Mouse (Mus musculus): Measurements from ENCODE around the gene Kpna2. TPM values are rescaled to one million over a fixed set of nuclear protein-coding genes. Genes with fewer than 3 reads are reported as not detected.
A peak's percentile ranks its signal among the peaks of the same experiment; 100 is the strongest.
"Not testable (repeated sequence)": the region's sequence is repeated elsewhere in the genome, so short reads cannot be mapped to it uniquely, and the experiment has no call there.

Gene Kpna2
- polyA plus RNA-seq, 1 experiment from 2014 or later, result 415 TPM

DNA sequence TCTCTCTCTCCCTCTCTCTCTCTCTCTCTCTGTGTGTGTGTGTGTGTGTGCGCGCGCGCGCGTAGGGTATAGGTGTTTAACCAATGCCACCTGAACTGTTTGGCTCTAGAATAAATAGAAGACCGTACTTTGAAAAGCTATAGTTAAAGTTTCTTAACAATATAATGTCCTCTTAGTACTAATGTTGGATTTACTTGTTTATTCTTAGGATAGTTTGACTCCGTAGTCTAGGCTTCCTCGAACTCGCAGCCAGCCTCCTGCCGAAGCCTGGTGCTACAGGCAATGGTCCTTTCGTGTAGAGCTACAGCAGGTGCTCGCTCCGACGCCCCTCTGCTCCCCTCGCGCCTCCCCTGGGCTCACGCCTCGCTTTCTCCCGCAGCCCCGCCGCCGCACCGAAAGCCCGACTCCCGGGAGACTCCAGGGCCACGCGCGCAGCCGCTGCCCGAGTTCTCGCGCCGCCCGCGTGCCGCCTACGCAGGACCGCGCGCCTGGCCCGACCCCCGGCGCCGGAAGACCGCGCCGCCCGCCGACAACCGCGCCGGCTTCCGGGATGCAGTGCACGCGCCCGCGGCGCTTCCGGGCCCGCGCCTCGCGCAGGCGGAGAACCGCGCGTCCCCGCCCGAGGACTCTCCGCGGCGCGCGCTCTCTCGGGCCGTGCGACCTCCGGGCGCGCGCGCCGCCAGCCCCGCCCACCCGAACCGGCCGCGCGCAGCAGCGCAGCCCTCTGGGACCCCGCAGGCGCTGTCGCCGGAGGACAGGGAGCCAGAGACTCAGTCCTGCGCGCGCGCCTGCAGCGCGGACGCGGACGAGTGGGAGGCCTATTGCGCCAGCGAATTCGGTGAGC is 28.3 kb upstream of the Kpna2 start:
- no peaks in the 10 kb centered on the region for H3K36me3 ChIP-seq
- no peaks in the 10 kb centered on the region for H3K27me3 ChIP-seq
- no peaks in the 10 kb centered on the region for H3K9me3 ChIP-seq (replicated peaks)
- peak; percentile 89 for ATAC-seq (replicated peaks; ENCODE audit: low FRiP score)
- under 1% methylated on average over 105 of the region's 107 CpGs for WGBS
- peak overlapping the region; percentile 61 for H3K4me3 ChIP-seq (replicated peaks)
- H3K27ac ChIP-seq, result peak overlapping the region; percentile 92
- H3K4me1 ChIP-seq, result peaks cover 64% of the 10 kb centered on the region
- H3K4me2 ChIP-seq, result peak overlapping the region; percentile 91
- peak overlapping the region; percentile 74 for H3K9ac ChIP-seq

DNA sequence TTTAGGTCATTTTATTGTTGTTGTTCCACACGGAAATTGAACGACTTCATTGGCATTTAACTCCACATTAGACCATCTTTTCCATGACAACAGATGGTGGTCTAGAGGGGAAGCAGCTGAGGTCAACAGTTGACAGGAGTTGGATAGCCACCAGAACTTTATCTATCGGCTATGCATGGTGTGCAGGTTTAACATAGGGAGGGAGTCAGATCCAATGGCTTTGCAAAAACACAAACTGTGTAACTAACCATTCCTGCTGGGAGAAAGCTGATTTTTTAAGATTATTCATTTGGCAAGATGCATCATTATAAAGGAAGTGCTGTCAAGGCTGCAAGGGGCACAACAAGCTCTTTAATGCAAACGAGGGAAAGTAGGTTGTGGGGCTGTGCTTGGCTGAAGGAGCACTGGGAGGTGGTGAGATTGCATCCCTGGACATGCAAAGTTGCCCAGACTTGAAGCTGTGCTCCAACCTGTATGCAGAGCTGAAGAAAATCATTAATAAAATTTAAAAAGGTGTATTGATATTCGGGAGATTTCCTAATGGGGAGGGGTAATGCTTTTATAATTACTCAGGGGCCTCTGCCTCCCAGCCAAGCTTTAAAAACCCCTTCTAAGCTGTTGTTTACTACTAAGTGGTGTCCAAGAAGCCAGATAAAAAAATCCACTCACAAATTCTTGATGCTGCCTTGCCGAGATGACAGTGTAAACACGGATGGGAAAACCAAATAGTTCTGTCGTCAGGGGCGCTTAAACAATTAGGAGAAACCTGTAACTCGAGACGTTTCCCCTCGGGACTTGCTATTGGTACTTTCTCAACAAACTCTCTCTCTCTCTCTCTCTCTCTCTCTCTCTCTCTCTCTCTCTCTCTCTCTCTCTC is 27.5 kb upstream of the Kpna2 start:
- peak overlapping the region; percentile 91 for H3K4me2 ChIP-seq
- no peaks in the 10 kb centered on the region for H3K9me3 ChIP-seq (replicated peaks)
- no peaks in the 10 kb centered on the region for H3K36me3 ChIP-seq
- ATAC-seq (replicated peaks; ENCODE audit: low FRiP score), result no peak
- H3K27ac ChIP-seq, result 0 out of 2 replicates have a peak overlapping the region, but pooled peaks have one; percentile 14
- H3K9ac ChIP-seq, result no peak overlapping the region
- WGBS, result 8% methylated on average over 12 of the region's 12 CpGs
- H3K4me3 ChIP-seq (replicated peaks), result peak overlapping the region; percentile 61
- peaks cover 55% of the 10 kb centered on the region for H3K4me1 ChIP-seq
- H3K27me3 ChIP-seq, result no peaks in the 10 kb centered on the region

DNA sequence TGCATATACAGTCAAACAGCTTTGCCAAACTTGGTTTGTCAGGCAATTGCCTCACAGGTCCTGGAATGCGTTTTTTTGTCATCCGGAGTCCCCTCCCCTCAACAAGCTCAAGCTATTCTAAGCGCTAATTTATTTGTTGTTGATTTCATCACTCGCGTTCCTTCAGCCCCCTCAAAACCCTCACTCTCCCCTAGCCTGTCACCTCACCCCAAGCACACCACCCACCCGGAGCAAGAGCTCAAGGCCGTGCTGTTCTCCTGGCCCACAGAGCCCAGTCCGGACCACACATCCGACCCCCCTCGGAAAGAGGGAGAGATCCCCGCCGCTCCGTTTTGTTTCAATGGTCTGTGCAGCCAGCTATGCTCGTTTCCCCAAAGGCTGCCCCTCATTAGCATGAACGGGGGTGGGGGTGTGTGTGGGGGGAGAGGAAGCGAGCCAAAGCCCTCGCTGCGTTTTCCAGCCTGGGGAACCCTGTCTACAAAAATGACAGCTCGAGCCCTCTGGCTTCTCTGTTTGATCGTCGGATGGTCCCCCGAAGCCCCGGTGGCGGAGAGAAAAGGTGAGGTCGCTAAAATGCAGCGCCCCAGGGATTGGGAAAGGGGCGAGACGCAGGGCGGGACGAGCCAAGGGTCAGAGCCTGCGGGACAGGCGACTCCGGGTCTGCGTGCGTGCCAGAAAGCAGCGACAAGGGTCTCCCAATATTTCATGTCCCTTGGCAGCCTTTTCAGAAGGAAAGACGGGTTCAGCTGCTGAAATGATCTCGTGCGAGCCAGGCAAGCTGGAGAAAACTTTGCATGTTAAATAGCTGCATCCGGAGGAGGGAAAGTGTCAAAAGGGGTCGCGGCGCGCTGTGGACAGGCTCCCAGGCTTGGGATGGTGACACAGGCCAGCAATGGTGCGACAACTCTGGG is 26.3 kb upstream of the Kpna2 start, which contains the start of gene 1810010H24Rik:
1810010H24Rik (plus strand) TSS at position 271 of the 911 bp plus-strand sequence.
- peak within 1 kb of the TSS; percentile 91 for H3K4me2 ChIP-seq
- ATAC-seq (replicated peaks; ENCODE audit: low FRiP score), result no peak
- WGBS, result under 1% methylated on average over 45 of the region's 45 CpGs
- peak within 1 kb of the TSS; percentile 61 for H3K4me3 ChIP-seq (replicated peaks)
- H3K27me3 ChIP-seq, result no peaks in the 10 kb centered on the region
- peak within 1 kb of the TSS; percentile 47 for H3K9ac ChIP-seq
- peak within 1 kb of the TSS; percentile 63 for H3K27ac ChIP-seq
- H3K4me1 ChIP-seq, result peaks cover 50% of the 10 kb centered on the region
- H3K9me3 ChIP-seq (replicated peaks), result no peaks in the 10 kb centered on the region
- H3K36me3 ChIP-seq, result no peaks in the 10 kb centered on the region

DNA sequence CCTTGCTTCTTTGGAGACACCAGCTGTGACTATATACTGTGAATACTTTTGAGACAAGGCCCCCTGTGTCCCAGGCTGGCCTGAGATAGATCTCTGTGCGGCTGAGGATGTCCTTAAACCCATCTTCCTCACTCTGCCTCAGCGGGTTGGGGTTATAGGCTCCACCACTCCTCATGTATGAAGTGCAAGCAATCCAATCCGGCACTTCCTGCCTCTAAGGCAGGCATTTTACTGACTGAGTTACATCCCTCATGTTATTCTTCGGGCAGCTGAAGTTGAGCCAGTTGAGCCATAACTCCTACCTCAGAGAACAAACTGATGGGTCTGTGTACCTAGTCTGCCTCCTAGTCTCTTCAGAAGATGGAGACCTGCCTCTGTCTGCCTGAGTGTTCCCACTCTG is 25.1 kb upstream of the Kpna2 start:
- Histone ChIP-seq H3K9me3 (replicated peaks) (no peaks in the 10 kb centered on the region), H3K27me3 (no peaks in the 10 kb centered on the region), H3K4me2 (peak overlapping the region; percentile 91), H3K4me3 (replicated peaks) (peak overlapping the region; percentile 61; the same call in 1 of the 2 replicates), H3K27ac (peak overlapping the region; percentile 60), H3K4me1 (peaks cover 46% of the 10 kb centered on the region), H3K36me3 (no peaks in the 10 kb centered on the region), H3K9ac (no peak overlapping the region)
- no peak for ATAC-seq (replicated peaks; ENCODE audit: low FRiP score)
- 24% methylated on average over 4 of the region's 4 CpGs for WGBS

DNA sequence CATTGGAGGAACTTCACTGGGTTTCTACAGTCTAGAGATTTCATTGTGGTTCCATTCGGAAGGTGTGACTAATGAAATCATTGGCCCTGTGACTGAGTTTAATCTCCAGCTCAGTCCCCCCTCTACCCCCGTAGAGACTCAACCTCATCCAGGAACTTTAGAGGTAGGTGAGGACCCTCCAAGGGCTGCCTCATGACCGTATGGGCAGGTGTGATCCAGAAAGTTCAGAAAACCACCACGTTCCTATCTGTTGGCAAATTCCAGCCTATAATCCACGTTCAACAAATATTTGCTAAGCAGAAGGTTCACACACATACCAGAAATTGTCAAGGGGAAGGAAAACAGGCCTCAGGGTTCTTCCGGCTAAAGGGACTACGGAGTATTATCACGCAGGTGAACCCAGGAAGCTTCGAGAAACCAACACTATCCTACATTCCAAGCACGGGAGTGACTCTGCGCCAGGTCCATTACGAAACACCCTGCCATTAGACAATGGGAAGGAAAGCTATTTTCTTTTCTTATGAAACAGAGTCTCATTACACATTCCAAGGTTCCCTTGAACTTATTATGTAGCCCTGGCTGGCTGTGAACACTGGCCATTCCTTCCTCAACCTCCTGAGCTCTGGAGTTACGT is 22.8 kb upstream of the Kpna2 start:
- H3K27me3 ChIP-seq, result no peaks in the 10 kb centered on the region
- peaks cover 35% of the 10 kb centered on the region for H3K4me1 ChIP-seq
- no peak for ATAC-seq (replicated peaks; ENCODE audit: low FRiP score)
- no peaks in the 10 kb centered on the region for H3K9me3 ChIP-seq (replicated peaks)
- no peaks in the 10 kb centered on the region for H3K36me3 ChIP-seq
- no peak overlapping the region for H3K4me2 ChIP-seq
- no peak overlapping the region for H3K9ac ChIP-seq
- WGBS, result 92% methylated on average over 13 of the region's 13 CpGs
- H3K27ac ChIP-seq, result no peak overlapping the region
- H3K4me3 ChIP-seq (replicated peaks), result no peak overlapping the region

DNA sequence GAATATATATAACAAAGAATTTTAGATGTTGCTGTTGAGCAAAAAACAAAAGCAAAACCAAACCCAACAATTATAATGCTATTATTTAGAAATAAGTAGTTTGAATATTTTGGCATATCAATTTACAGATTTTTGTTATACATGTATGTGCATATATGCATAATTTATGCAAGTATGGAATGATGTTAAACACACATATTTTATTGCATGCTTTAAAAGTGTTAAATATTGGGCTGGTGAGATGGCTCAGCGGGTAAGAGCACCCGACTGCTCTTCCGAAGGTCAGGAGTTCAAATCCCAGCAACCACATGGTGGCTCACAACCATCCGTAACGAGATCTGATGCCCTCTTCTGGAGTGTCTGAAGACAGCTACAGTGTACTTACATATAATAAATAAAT is 20.4 kb upstream of the Kpna2 start:
- ATAC-seq (replicated peaks; ENCODE audit: low FRiP score), result not testable (repeated sequence)
- 83% methylated on average over 5 of the region's 5 CpGs for WGBS
- H3K4me1 ChIP-seq, result peaks cover 11% of the 10 kb centered on the region

DNA sequence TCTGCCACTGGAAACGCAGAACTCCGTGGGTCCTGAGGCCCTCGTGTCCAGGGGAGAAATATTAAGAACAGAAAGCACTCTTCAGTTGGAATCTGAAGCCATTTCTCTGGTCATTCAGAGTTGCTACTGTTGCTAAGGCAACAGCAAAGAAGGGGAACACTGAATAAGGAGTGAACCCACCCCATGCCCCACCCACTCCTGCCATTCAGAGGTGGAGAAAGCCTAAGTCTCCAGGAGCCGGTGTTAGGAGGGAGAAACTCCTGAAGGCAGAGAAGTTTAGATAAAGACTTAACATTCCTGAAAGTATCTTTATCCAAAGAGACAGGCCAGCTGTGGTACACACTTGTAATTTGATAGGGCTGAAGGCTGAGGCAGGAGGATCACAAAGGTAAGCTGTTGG is 20.0 kb upstream of the Kpna2 start:
- no peak overlapping the region for H3K27ac ChIP-seq
- H3K4me1 ChIP-seq, result peaks cover 9% of the 10 kb centered on the region
- H3K36me3 ChIP-seq, result no peaks in the 10 kb centered on the region
- no peak overlapping the region for H3K9ac ChIP-seq
- H3K4me3 ChIP-seq (replicated peaks), result no peak overlapping the region
- no peak for ATAC-seq (replicated peaks; ENCODE audit: low FRiP score)
- no peak overlapping the region for H3K4me2 ChIP-seq
- H3K9me3 ChIP-seq (replicated peaks), result no peaks in the 10 kb centered on the region
- 81% methylated on average over 4 of the region's 4 CpGs for WGBS
- H3K27me3 ChIP-seq, result no peaks in the 10 kb centered on the region

More for the DNA sequence above, 20.4 kb upstream of the Kpna2 start:
- not testable (repeated sequence) for H3K4me3 ChIP-seq (replicated peaks); H3K9me3 ChIP-seq (replicated peaks); H3K9ac ChIP-seq; H3K27me3 ChIP-seq; H3K27ac ChIP-seq; H3K36me3 ChIP-seq; H3K4me2 ChIP-seq

DNA sequence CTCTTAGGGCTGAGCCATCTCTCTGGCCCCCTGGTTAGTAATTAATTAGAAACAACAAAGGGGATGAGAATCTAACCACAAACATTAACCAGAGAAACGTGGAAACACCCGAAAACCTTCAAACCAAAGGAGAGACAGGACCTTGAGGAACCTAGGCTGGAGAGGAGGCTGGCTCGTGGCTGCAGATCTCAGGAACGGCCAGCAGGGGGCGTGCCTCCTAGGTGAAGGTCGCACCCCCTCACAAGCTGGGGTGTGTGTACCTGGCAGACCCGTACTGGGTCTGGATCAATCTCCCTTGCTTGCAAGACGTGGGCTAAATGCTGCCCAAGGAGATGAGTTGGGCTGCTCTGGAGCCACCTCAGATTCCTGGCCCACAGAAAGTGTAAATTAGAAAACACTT is 19.3 kb upstream of the Kpna2 start:
- no peaks in the 10 kb centered on the region for H3K9me3 ChIP-seq (replicated peaks)
- WGBS, result 38% methylated on average over 8 of the region's 8 CpGs
- ATAC-seq (replicated peaks; ENCODE audit: low FRiP score), result no peak
- H3K27me3 ChIP-seq, result no peaks in the 10 kb centered on the region
- H3K4me2 ChIP-seq, result no peak overlapping the region
- 0 out of 2 replicates have a peak, but pooled peaks cover 3% of the 10 kb centered on the region for H3K4me1 ChIP-seq
- no peak overlapping the region for H3K9ac ChIP-seq
- no peaks in the 10 kb centered on the region for H3K36me3 ChIP-seq
- H3K27ac ChIP-seq, result no peak overlapping the region
- H3K4me3 ChIP-seq (replicated peaks), result no peak overlapping the region

DNA sequence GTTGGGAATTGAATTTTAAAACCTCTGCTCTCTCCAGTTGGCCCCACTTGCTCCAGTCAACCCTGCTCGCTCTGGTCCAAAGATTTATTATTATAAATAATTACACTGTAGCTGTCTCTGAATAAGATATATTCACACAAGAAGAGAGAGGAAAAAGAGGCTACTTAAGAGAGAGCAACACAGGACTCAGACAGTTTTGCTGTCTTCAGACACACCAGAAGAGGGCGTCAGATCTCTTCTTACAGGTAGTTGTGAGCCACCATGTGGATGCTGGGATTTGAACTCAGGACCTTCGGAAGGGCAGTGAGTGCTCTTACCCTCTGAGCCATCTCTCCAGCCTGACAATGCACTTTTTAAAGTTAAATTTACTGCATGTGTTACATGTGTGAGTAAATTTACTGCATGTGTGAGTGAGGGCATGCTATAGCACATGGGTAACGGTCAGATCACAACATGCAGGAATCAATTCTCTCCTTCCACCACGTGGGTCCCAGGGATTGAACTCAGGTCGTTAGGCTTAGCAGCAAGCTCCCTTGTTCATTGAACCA is 18.1 kb upstream of the Kpna2 start:
- Histone ChIP-seq H3K27ac (0 out of 2 replicates have a peak overlapping the region, but pooled peaks have one; percentile 32), H3K4me2 (no peak overlapping the region), H3K9me3 (replicated peaks) (no peaks in the 10 kb centered on the region), H3K27me3 (no peaks in the 10 kb centered on the region), H3K4me3 (replicated peaks) (no peak overlapping the region), H3K36me3 (no peaks in the 10 kb centered on the region), H3K9ac (no peak overlapping the region), H3K4me1 (0 out of 2 replicates have a peak, but pooled peaks cover 3% of the 10 kb centered on the region)
- no peak for ATAC-seq (replicated peaks; ENCODE audit: low FRiP score)
- 50% methylated on average over 6 of the region's 6 CpGs for WGBS

DNA sequence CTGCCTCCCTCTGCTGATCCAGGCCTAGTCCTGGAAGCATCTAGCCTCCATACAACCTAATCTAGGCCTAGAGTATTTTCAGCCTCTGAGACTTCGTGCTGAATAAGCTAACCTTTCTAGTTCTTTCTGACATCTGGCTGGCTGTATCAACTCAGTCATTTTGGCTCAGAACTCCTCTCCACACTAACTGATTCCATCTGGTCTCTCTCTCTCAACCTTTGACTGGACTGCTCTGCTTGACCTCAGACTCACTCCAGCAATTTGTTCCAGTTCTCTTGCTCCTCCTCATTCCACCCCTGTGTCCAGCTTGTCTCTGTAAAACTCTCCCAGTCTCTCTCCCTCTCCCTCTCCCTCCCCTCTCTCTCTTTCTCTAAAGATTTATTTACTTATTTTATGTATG is 17.6 kb upstream of the Kpna2 start:
- peak; percentile 54; the same call in 1 of the 2 replicates for ATAC-seq (replicated peaks; ENCODE audit: low FRiP score)
- Histone ChIP-seq H3K4me2 (no peak overlapping the region), H3K27me3 (no peaks in the 10 kb centered on the region), H3K36me3 (no peaks in the 10 kb centered on the region), H3K9ac (no peak overlapping the region), H3K4me3 (replicated peaks) (no peak overlapping the region), H3K4me1 (peaks cover 3% of the 10 kb centered on the region; the same call in 1 of the 2 replicates), H3K9me3 (replicated peaks) (no peaks in the 10 kb centered on the region), H3K27ac (no peak overlapping the region)
- WGBS, result 42% methylated on average over 1 of the region's 1 CpGs

Data from kidney, embryonic 15.5 days (tissue).